Mouse (Mus musculus) left cerebral cortex, adult 9 months (tissue): ENCODE measurements around the gene Vmn2r44.
"Not testable (repeated sequence)": the region's sequence is repeated elsewhere in the genome, so short reads cannot be mapped to it uniquely, and the experiment has no call there.

Experiments
- DNase-seq, 2 experiments: peaks; one replicate each; pipeline ENCODE4 v3.0.0; 2022; ENCODE audit warnings: low spot score in 2 of 2

The Vmn2r44 gene

DNA sequence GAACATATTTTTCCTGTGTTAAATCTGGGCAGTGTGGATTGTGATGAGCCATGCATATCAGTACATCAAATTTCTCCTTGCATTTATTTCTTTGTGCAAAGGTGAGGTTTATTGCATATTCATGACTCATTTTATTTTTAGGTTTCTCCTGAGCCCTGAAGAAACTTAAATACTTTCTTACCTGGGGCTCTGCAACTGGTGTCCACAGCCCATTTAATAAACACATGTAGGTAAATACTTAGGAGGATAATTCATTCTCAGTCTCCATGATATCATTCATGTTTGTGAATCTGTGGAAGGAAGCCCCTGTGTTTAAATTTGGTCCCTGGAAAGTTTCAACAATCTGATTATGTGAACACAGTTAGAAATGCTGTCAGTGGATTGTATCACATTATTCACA, at the start of gene Vmn2r44:
Vmn2r44 (minus strand) TSS at position 101 of the 400 bp plus-strand sequence.
- DNase-seq, result not testable (repeated sequence)

GRCm38 (mm10) chr7:8357879-8358278, 25.3 kb downstream of the Vmn2r44 start:
- DNase-seq, result not testable (repeated sequence)
